Mouse (Mus musculus): ENCODE results near the gene Prss57. TPM values are rescaled to one million over a fixed set of nuclear protein-coding genes. Genes with fewer than 3 reads are reported as not detected.
"Not testable (repeated sequence)": the region's sequence is repeated elsewhere in the genome, so short reads cannot be mapped to it uniquely, and the experiment has no call there.

Prss57 gene
- total and polyA plus RNA-seq, 3 experiments = 0.50 to 0.70 TPM; not detected in 1

- Histone ChIP-seq H3K79me2 (ENCODE audit: control insufficient read depth, insufficient read depth, low read length, poor library complexity) (peaks cover 30% of the 10 kb centered on the region), H3K4me1 (ENCODE audit: control insufficient read depth in 1 of 2, insufficient read depth in 2 of 2, low read length in 2 of 2) (peaks cover 0 to 9% of the 10 kb centered on the region in 2 experiments; a peak in 2 of 4 replicates), H3K9me3 (replicated peaks; ENCODE audit: insufficient read depth, low read length) (no peaks in the 10 kb centered on the region), H3K9ac (ENCODE audit: control insufficient read depth, low read depth, low read length, poor library complexity, severe bottlenecking) (no peak overlapping the region), H3K27me3 (ENCODE audit: control insufficient read depth in 1 of 2, insufficient read depth in 2 of 2, low read length in 2 of 2) (no peaks in the 10 kb centered on the region), H3K27ac (ENCODE audit: control insufficient read depth, low read depth, low read length) (no peak overlapping the region), H3K36me3 (ENCODE audit: control insufficient read depth in 1 of 2, insufficient read depth in 2 of 2, low read length in 2 of 2) (peaks cover 4 to 7% of the 10 kb centered on the region in 2 experiments; a peak in 3 of 4 replicates), H3K4me3 (ENCODE audit: control insufficient read depth in 1 of 2, insufficient read depth in 1 of 2, low read depth in 2 of 2, low read length in 2 of 2) (no peak overlapping the region)
- no peak for DNase-seq (ENCODE audit: low read depth, low spot score)
- TF ChIP-seq RCOR1 (IDR thresholded peaks at IDR 0.05; ENCODE audit: low read depth, low read length) (no peak), MEF2A (IDR thresholded peaks at IDR 0.05; ENCODE audit: extremely low read depth, insufficient replicate concordance, low read depth, low read length, poor library complexity, severe bottlenecking) (no peak), MXI1 (IDR thresholded peaks at IDR 0.05; ENCODE audit: low read depth, low read length) (no peak), ZNF384 (IDR thresholded peaks at IDR 0.05; ENCODE audit: low read depth, low read length) (no peak), BHLHE40 (IDR thresholded peaks at IDR 0.05; ENCODE audit: borderline replicate concordance, low read depth, low read length) (no peak), GABPA (IDR thresholded peaks at IDR 0.05; ENCODE audit: low read depth, low read length) (no peak), TCF12 (IDR thresholded peaks at IDR 0.05; ENCODE audit: low read depth, low read length) (no peak), MAZ (IDR thresholded peaks at IDR 0.05; ENCODE audit: low read depth, low read length) (no peak), TAL1 (IDR thresholded peaks at IDR 0.05; ENCODE audit: low read length) (no peak), E2F4 (IDR thresholded peaks at IDR 0.05; ENCODE audit: borderline replicate concordance, low read depth, low read length) (no peak), ZMIZ1 (IDR thresholded peaks at IDR 0.05; ENCODE audit: low read depth, low read length) (no peak), POLR2AphosphoS2 (IDR thresholded peaks at IDR 0.05; ENCODE audit: low read length) (no peak), MAFK (IDR thresholded peaks at IDR 0.05; ENCODE audit: borderline replicate concordance, low read depth, low read length) (no peak), USF2 (IDR thresholded peaks at IDR 0.05; ENCODE audit: borderline replicate concordance in 1 of 2, insufficient read depth in 1 of 2, low read depth in 1 of 2, low read length in 2 of 2) (no peak)
Measured at GRCm38 (mm10) chr10:79760603-79761143, 30.1 kb downstream of the Prss57 start.

GRCm38 (mm10) chr10:79759675-79760074 is 31.1 kb downstream of the Prss57 start:
- H3K79me2 ChIP-seq (ENCODE audit: control insufficient read depth, insufficient read depth, low read length, poor library complexity) = peaks cover 20% of the 10 kb centered on the region
- H3K9me3 ChIP-seq (replicated peaks; ENCODE audit: insufficient read depth, low read length); H3K4me3 ChIP-seq (ENCODE audit: control insufficient read depth in 1 of 2, insufficient read depth in 1 of 2, low read depth in 2 of 2, low read length in 2 of 2); H3K27me3 ChIP-seq (ENCODE audit: control insufficient read depth in 1 of 2, insufficient read depth in 2 of 2, low read length in 2 of 2); H3K27ac ChIP-seq (ENCODE audit: control insufficient read depth, low read depth, low read length); H3K4me1 ChIP-seq (ENCODE audit: control insufficient read depth in 1 of 2, insufficient read depth in 2 of 2, low read length in 2 of 2); H3K9ac ChIP-seq (ENCODE audit: control insufficient read depth, low read depth, low read length, poor library complexity, severe bottlenecking); H3K36me3 ChIP-seq (ENCODE audit: control insufficient read depth in 1 of 2, insufficient read depth in 2 of 2, low read length in 2 of 2); DNase-seq (ENCODE audit: low read depth, low spot score): not testable (repeated sequence)
- peak; percentile 64 for TF ChIP-seq ZNF384 (IDR thresholded peaks at IDR 0.05; ENCODE audit: low read depth, low read length)

Measured in MEL (cell line).